Mouse (Mus musculus) embryonic facial prominence, embryonic 11.5 days (tissue): ENCODE data around the gene Rufy2. TPM values are rescaled to one million over a fixed set of nuclear protein-coding genes. Genes with fewer than 3 reads are reported as not detected.

Source experiments
- ATAC-seq: fragments of 200-750 bp; cut with Nextera tagmentation; replicated peaks from 2 replicates; pipeline ENCODE4 v1.8.0; 2017; ENCODE audit warnings: low read depth; ENCODE audit not compliant: insufficient number of reproducible peaks, low FRiP score, low TSS enrichment
- DNase-seq: peaks from one replicate; pipeline ENCODE4 v3.0.0-alpha.2; 2015; ENCODE audit warnings: low spot score
- H3K27ac ChIP-seq: fragments of 300-500 bp; sonication (generic); replicated peaks from 2 replicates; pipeline ENCODE4 v1.5.1; 2014; ENCODE audit warnings: mild to moderate bottlenecking, low read depth, low read length, control low read depth
- H3K27me3 ChIP-seq: fragments of 300-500 bp; sonication (generic); 2 replicates; pipeline ENCODE4 v1.6.1; 2014; ENCODE audit warnings: mild to moderate bottlenecking, low read length, moderate library complexity, mixed read lengths; ENCODE audit not compliant: control insufficient read depth, insufficient read depth
- H3K36me3 ChIP-seq: fragments of 300-500 bp; sonication (generic); replicated peaks from 2 replicates; pipeline ENCODE4 v1.6.1; 2014; ENCODE audit warnings: low read depth, mild to moderate bottlenecking, low read length, moderate library complexity, mixed read lengths; ENCODE audit not compliant: control insufficient read depth, insufficient read depth
- H3K4me1 ChIP-seq: fragments of 300-500 bp; sonication (generic); 2 replicates; pipeline ENCODE4 v1.6.1; 2014; ENCODE audit warnings: low read length, mixed read lengths; ENCODE audit not compliant: control insufficient read depth, insufficient read depth
- H3K4me2 ChIP-seq: fragments of 300-500 bp; sonication (generic); 2 replicates; pipeline ENCODE4 v1.6.1; 2014; ENCODE audit warnings: low read depth, mild to moderate bottlenecking, control low read depth, low read length, moderate library complexity
- H3K4me3 ChIP-seq: fragments of 300-500 bp; sonication (generic); 2 replicates; pipeline ENCODE4 v1.5.1; 2014; ENCODE audit warnings: low read depth, low read length, control low read depth
- H3K9ac ChIP-seq: fragments of 300-500 bp; sonication (generic); replicated peaks from 2 replicates; pipeline ENCODE4 v1.6.1; 2014; ENCODE audit warnings: mild to moderate bottlenecking, control low read depth, low read length
- H3K9me3 ChIP-seq: fragments of 300-500 bp; sonication (generic); replicated peaks from 2 replicates; pipeline ENCODE4 v1.6.1; 2016; ENCODE audit warnings: mild to moderate bottlenecking, low read length, inconsistent platforms, mixed read lengths; ENCODE audit not compliant: control insufficient read depth
- WGBS: fragments of 180-500 bp; shearing (Covaris S2); extraction: QIAGEN DNeasy Blood & Tissue Kit; methylation state at CpG from one replicate; pipeline ENCODE4 v1.1.7; 2014; 5-methylcytosine and 5-hydroxymethylcytosine counted together
- polyA plus RNA-seq: library from polyadenylated mRNA; unstranded; fragments of >200 nt; fragmentation: Nextera tagmentation; extraction: Ambion mirVana; gene quantifications from 2 replicates; pipeline ENCODE4 v1.2.1, GENCODE M21; 2014

Gene Rufy2
- polyA plus RNA-seq, 1 experiment from 2014 or later, result 20.3 TPM

GRCm38 (mm10) chr10:63000584-63000983 lies 20.6 kb downstream of the Rufy2 start:
- Histone ChIP-seq H3K4me1 (no peaks in the 10 kb centered on the region), H3K4me2 (no peak overlapping the region), H3K9me3 (no peaks in the 10 kb centered on the region), H3K36me3 (peaks cover 16% of the 10 kb centered on the region), H3K27me3 (no peaks in the 10 kb centered on the region), H3K4me3 (no peak overlapping the region), H3K9ac (no peak overlapping the region), H3K27ac (no peak overlapping the region)
- ATAC-seq, result no peak
- WGBS, result 75% methylated on average over 9 of the region's 9 CpGs
- no peak for DNase-seq

- Histone ChIP-seq H3K4me1 (no peaks in the 10 kb centered on the region), H3K27me3 (no peaks in the 10 kb centered on the region), H3K27ac (no peak overlapping the region), H3K4me3 (no peak overlapping the region), H3K36me3 (peaks cover 4% of the 10 kb centered on the region), H3K4me2 (no peak overlapping the region), H3K9ac (no peak overlapping the region), H3K9me3 (no peaks in the 10 kb centered on the region)
- DNase-seq, result no peak
- 67% methylated on average over 9 of the region's 9 CpGs for WGBS
- ATAC-seq, result no peak
Observed at GRCm38 (mm10) chr10:63003252-63003651, 23.2 kb downstream of the Rufy2 start.

GRCm38 (mm10) chr10:63004556-63004955 lies 24.5 kb downstream of the Rufy2 start:
- H3K36me3 ChIP-seq, result peaks cover 3% of the 10 kb centered on the region

GRCm38 (mm10) chr10:63008193-63008592 lies 28.2 kb downstream of the Rufy2 start:
- DNase-seq (no peak), ATAC-seq (no peak)
- no peaks in the 10 kb centered on the region for H3K9me3 ChIP-seq
- H3K4me2 ChIP-seq, result no peak overlapping the region
- no peaks in the 10 kb centered on the region for H3K4me1 ChIP-seq
- H3K27me3 ChIP-seq, result no peaks in the 10 kb centered on the region
- 72% methylated on average over 3 of the region's 3 CpGs for WGBS
- H3K4me3 ChIP-seq, result no peak overlapping the region
- no peak overlapping the region for H3K9ac ChIP-seq
- peaks cover 8% of the 10 kb centered on the region for H3K36me3 ChIP-seq
- H3K27ac ChIP-seq, result no peak overlapping the region

More at GRCm38 (mm10) chr10:63004556-63004955, 24.5 kb downstream of the Rufy2 start:
- ATAC-seq (no peak), DNase-seq (no peak)
- no peaks in the 10 kb centered on the region for H3K4me1 ChIP-seq
- H3K4me3 ChIP-seq, result no peak overlapping the region
- H3K4me2 ChIP-seq, result no peak overlapping the region
- no peak overlapping the region for H3K27ac ChIP-seq
- H3K9me3 ChIP-seq, result no peaks in the 10 kb centered on the region
- H3K9ac ChIP-seq, result no peak overlapping the region
- 92% methylated on average over 9 of the region's 9 CpGs for WGBS
- no peaks in the 10 kb centered on the region for H3K27me3 ChIP-seq

GRCm38 (mm10) chr10:63010268-63010667 lies 30.2 kb downstream of the Rufy2 start:
- peaks cover 6% of the 10 kb centered on the region for H3K36me3 ChIP-seq
- H3K4me2 ChIP-seq, result no peak overlapping the region
- ATAC-seq (0 out of 2 replicates have a peak, but pooled peaks have one; percentile 19), DNase-seq (no peak)
- no peak overlapping the region for H3K9ac ChIP-seq
- WGBS, result 84% methylated on average over 4 of the region's 4 CpGs
- no peaks in the 10 kb centered on the region for H3K27me3 ChIP-seq
- H3K4me3 ChIP-seq, result no peak overlapping the region
- no peaks in the 10 kb centered on the region for H3K9me3 ChIP-seq
- no peaks in the 10 kb centered on the region for H3K4me1 ChIP-seq
- H3K27ac ChIP-seq, result no peak overlapping the region

- peaks cover 14% of the 10 kb centered on the region for H3K36me3 ChIP-seq
Observed at GRCm38 (mm10) chr10:63011556-63011955, 31.5 kb downstream of the Rufy2 start.

GRCm38 (mm10) chr10:63013476-63013875 lies 33.5 kb downstream of the Rufy2 start:
- WGBS, result 88% methylated on average over 3 of the region's 3 CpGs
- H3K9me3 ChIP-seq, result no peaks in the 10 kb centered on the region
- no peak overlapping the region for H3K27ac ChIP-seq
- no peak overlapping the region for H3K9ac ChIP-seq
- no peak overlapping the region for H3K4me2 ChIP-seq
- no peaks in the 10 kb centered on the region for H3K27me3 ChIP-seq
- H3K4me3 ChIP-seq, result no peak overlapping the region
- ATAC-seq, result no peak
- DNase-seq, result no peak
- no peaks in the 10 kb centered on the region for H3K4me1 ChIP-seq
- peaks cover 15% of the 10 kb centered on the region for H3K36me3 ChIP-seq

More at GRCm38 (mm10) chr10:63011556-63011955, 31.5 kb downstream of the Rufy2 start:
- Histone ChIP-seq H3K9me3 (no peaks in the 10 kb centered on the region), H3K9ac (no peak overlapping the region), H3K4me2 (no peak overlapping the region), H3K27me3 (no peaks in the 10 kb centered on the region), H3K4me3 (no peak overlapping the region), H3K4me1 (no peaks in the 10 kb centered on the region), H3K27ac (no peak overlapping the region)
- 90% methylated on average over 6 of the region's 6 CpGs for WGBS
- no peak for ATAC-seq
- no peak for DNase-seq

- peaks cover 15% of the 10 kb centered on the region for H3K36me3 ChIP-seq
- no peak overlapping the region for H3K4me3 ChIP-seq
Observed at GRCm38 (mm10) chr10:63014168-63014567, 34.1 kb downstream of the Rufy2 start.

More at GRCm38 (mm10) chr10:63014168-63014567, 34.1 kb downstream of the Rufy2 start:
- no peak for ATAC-seq
- no peak overlapping the region for H3K4me2 ChIP-seq
- no peak overlapping the region for H3K9ac ChIP-seq
- no peaks in the 10 kb centered on the region for H3K9me3 ChIP-seq
- H3K27me3 ChIP-seq, result no peaks in the 10 kb centered on the region
- DNase-seq, result no peak
- no peak overlapping the region for H3K27ac ChIP-seq
- 88% methylated on average over 9 of the region's 9 CpGs for WGBS
- no peaks in the 10 kb centered on the region for H3K4me1 ChIP-seq
